Mouse (Mus musculus) forebrain, embryonic 16.5 days (tissue): Measurements from ENCODE around the gene Lrrc32. TPM values are rescaled to one million over a fixed set of nuclear protein-coding genes. Genes with fewer than 3 reads are reported as not detected.

Experiments used
- ATAC-seq: fragments of 200-750 bp; cut with Nextera tagmentation; 2 replicates; pipeline ENCODE4 v1.8.0; 2017; ENCODE audit warnings: mild to moderate bottlenecking, moderate library complexity
- H3K27ac ChIP-seq: fragments of 300-500 bp; sonication (generic); 2 replicates; pipeline ENCODE4 v1.5.1; 2014; ENCODE audit warnings: low read length, control low read depth
- H3K27me3 ChIP-seq: fragments of 300-500 bp; sonication (generic); replicated peaks from 2 replicates; pipeline ENCODE4 v1.6.1; 2014; ENCODE audit warnings: low read length; ENCODE audit not compliant: control insufficient read depth, insufficient read depth
- H3K36me3 ChIP-seq: fragments of 300-500 bp; sonication (generic); 2 replicates; pipeline ENCODE4 v1.6.1; 2014; ENCODE audit not compliant: control insufficient read depth, insufficient read depth
- H3K4me1 ChIP-seq: fragments of 300-500 bp; sonication (generic); replicated peaks from 2 replicates; pipeline ENCODE4 v1.6.1; 2014; ENCODE audit warnings: low read length; ENCODE audit not compliant: control insufficient read depth, insufficient read depth
- H3K4me2 ChIP-seq: fragments of 300-500 bp; sonication (generic); 2 replicates; pipeline ENCODE4 v1.6.1; 2014; ENCODE audit warnings: mild to moderate bottlenecking, low read length, control low read depth
- H3K4me3 ChIP-seq: fragments of 300-500 bp; sonication (generic); replicated peaks from 2 replicates; pipeline ENCODE4 v1.5.1; 2014; ENCODE audit warnings: mild to moderate bottlenecking, low read length, control low read depth
- H3K9ac ChIP-seq: fragments of 300-500 bp; sonication (generic); replicated peaks from 2 replicates; pipeline ENCODE4 v1.6.1; 2014; ENCODE audit warnings: low read depth, low read length, control low read depth
- H3K9me3 ChIP-seq: fragments of 300-500 bp; sonication (generic); 2 replicates; pipeline ENCODE4 v1.6.1; 2016; ENCODE audit warnings: low read length; ENCODE audit not compliant: control insufficient read depth
- WGBS: fragments of 180-500 bp; shearing (Covaris S2); extraction: QIAGEN DNeasy Blood & Tissue Kit; methylation state at CpG from one replicate; pipeline ENCODE4 v1.1.7; 2014; 5-methylcytosine and 5-hydroxymethylcytosine counted together
- polyA plus RNA-seq: library from polyadenylated mRNA; unstranded; fragments of >200 nt; fragmentation: Nextera tagmentation; extraction: Ambion mirVana; gene quantifications from 2 replicates; pipeline ENCODE4 v1.2.1, GENCODE M21; 2015

Lrrc32 gene
- polyA plus RNA-seq, 1 experiment from 2014 or later, result 2.8 TPM

DNA sequence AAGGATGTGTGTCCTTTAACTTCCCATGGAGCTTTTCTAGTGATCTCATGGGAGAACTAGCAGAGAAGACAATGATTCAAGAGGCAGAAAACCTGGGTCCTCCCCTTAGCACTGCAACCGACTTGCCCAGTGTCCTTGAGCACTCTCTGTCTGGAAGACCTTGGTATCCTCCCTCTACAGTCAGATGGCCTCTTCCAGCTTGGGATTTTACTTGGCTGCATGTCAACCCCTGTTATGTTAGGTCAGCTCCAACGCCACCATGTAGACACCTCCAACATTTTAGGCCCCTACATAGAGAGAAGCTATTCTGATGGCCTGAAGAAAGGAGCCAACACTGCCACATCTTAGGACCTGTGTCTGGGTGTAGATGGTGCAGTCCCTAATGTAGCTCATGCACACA, 16.6 kb upstream of the Lrrc32 start:
- Histone ChIP-seq H3K4me1 (no peaks in the 10 kb centered on the region), H3K36me3 (no peaks in the 10 kb centered on the region), H3K9me3 (no peaks in the 10 kb centered on the region), H3K27me3 (no peaks in the 10 kb centered on the region), H3K4me2 (no peak overlapping the region), H3K9ac (no peak overlapping the region), H3K4me3 (no peak overlapping the region), H3K27ac (no peak overlapping the region)
- no peak for ATAC-seq
- WGBS, result 85% methylated on average over 2 of the region's 2 CpGs

DNA sequence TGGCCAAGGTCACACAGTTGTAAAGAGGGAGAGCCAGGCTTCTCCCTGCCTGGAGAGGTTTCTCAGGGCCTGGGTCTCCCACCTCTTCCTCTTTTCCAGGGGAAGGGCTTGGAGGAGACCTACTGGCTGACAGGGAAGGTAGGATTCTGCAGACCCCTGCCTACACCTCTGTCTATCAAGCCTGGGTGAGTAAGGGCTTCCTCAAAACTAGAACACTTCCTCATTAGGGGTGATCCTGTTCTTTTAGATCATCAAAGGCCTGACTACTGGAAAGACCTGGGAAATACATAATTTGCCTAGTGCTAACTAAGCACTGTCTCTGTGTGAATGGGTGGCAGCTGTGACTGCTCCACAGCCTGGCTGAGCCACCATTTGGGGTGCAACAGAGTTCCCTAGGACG, 14.5 kb upstream of the Lrrc32 start:
- Histone ChIP-seq H3K36me3 (no peaks in the 10 kb centered on the region), H3K4me1 (no peaks in the 10 kb centered on the region), H3K4me2 (no peak overlapping the region), H3K9me3 (no peaks in the 10 kb centered on the region), H3K27ac (no peak overlapping the region), H3K4me3 (no peak overlapping the region), H3K9ac (no peak overlapping the region), H3K27me3 (no peaks in the 10 kb centered on the region)
- 76% methylated on average over 1 of the region's 1 CpGs for WGBS
- no peak for ATAC-seq

DNA sequence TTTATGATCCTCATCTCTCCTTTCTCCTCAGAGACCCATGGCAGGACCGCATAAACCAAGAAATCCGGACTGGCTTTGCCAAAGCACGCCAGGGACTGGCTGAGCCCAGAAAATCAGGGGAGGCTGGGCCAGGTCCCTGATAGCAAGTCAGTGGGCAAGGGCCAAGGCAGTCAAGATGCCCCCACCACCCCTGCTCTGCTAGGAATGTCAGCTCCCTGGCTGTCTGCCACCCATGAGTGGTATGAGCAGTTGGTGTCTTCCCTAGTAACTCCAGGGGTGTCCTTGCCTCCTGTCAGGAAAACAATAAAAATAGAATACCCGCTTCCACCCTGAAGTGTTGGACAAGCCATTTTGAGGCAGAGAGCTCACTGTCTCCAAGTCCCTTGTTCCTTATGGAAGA, 11.9 kb upstream of the Lrrc32 start:
- Histone ChIP-seq H3K27me3 (no peaks in the 10 kb centered on the region), H3K9me3 (no peaks in the 10 kb centered on the region), H3K4me3 (no peak overlapping the region), H3K36me3 (no peaks in the 10 kb centered on the region), H3K4me2 (no peak overlapping the region), H3K4me1 (no peaks in the 10 kb centered on the region), H3K9ac (no peak overlapping the region), H3K27ac (no peak overlapping the region)
- 89% methylated on average over 4 of the region's 4 CpGs for WGBS
- no peak for ATAC-seq

DNA sequence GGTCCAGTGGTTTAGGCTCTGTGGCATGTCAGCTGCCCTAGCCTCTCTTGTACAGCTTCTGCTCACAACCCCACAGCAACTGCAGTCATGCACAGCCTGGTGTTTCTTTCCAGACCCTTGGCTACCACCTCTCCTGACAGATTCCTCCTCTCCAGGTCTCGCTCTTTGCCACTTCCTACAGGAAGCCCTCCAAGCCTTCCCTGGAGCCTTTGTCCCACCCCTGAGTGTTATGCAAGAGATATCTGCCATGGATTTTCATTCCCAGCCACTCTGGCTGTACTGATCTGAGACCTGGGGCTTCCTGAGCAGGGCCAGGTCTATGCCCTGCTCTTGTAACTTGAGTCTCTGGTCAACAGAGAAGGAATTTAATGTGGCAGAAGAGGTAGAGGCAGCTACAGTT, 8.6 kb upstream of the Lrrc32 start:
- Histone ChIP-seq H3K4me3 (no peak overlapping the region), H3K36me3 (no peaks in the 10 kb centered on the region), H3K9ac (no peak overlapping the region), H3K27ac (no peak overlapping the region), H3K9me3 (no peaks in the 10 kb centered on the region), H3K4me2 (no peak overlapping the region), H3K27me3 (no peaks in the 10 kb centered on the region), H3K4me1 (no peaks in the 10 kb centered on the region)
- WGBS, result 100% methylated on average over 1 of the region's 1 CpGs
- no peak for ATAC-seq

DNA sequence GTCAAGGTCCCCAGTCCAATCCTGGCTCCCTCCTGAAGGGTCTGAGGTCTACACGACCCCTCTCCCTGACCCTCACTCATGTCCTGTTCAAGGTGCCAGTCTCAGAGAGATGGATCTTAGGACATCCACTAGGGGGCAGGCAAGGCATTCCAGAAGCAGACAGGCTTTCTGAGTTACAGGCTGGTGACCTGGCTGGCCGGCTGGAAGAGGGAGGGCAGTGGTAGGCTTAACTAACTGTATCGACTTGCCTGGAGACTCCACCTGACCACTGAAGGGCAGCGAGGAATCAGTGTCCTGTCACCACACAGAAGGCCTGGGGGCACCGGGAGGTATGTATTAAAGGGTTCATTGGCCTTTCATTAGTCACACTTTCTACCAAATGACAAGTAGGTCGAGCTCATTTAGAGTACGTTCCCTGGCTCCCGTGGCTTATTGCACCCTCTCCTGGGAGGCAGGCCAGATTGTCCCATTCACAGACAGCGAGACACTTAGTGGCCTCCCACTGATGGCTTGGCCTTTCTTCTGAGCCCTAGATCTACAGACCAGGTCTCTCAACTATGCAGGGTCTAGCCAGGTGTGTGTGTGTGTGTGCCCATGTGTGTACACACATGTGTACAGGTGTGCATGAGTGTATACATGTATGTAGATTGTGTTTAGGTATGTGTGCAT, 7.9 kb upstream of the Lrrc32 start:
- H3K4me3 ChIP-seq, result no peak overlapping the region
- H3K4me1 ChIP-seq, result no peaks in the 10 kb centered on the region
- H3K27ac ChIP-seq, result no peak overlapping the region
- H3K36me3 ChIP-seq, result no peaks in the 10 kb centered on the region
- H3K9me3 ChIP-seq, result no peaks in the 10 kb centered on the region
- H3K27me3 ChIP-seq, result no peaks in the 10 kb centered on the region
- ATAC-seq, result peak; percentile 66
- no peak overlapping the region for H3K9ac ChIP-seq
- H3K4me2 ChIP-seq, result no peak overlapping the region
- WGBS, result 16% methylated on average over 9 of the region's 9 CpGs

DNA sequence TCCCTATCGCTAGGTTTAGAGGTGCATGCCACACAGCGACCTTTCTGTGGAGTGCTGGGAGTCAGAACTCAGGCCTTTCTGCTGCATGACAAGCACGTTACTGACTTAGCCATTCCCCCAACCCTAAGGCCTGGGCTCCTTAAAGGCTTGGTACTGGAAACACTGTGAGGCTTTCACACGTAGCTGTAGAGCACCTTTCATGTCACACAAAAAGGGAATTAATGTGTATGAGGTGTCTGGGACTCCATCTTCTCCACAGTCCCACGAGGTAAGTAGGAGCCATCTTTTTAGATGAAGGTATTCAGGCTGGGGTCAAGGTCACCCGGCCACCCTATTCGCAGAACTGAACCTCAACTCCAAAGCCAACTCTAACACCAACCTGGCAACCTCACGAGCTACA, 7.2 kb upstream of the Lrrc32 start:
- H3K27ac ChIP-seq, result no peak overlapping the region

DNA sequence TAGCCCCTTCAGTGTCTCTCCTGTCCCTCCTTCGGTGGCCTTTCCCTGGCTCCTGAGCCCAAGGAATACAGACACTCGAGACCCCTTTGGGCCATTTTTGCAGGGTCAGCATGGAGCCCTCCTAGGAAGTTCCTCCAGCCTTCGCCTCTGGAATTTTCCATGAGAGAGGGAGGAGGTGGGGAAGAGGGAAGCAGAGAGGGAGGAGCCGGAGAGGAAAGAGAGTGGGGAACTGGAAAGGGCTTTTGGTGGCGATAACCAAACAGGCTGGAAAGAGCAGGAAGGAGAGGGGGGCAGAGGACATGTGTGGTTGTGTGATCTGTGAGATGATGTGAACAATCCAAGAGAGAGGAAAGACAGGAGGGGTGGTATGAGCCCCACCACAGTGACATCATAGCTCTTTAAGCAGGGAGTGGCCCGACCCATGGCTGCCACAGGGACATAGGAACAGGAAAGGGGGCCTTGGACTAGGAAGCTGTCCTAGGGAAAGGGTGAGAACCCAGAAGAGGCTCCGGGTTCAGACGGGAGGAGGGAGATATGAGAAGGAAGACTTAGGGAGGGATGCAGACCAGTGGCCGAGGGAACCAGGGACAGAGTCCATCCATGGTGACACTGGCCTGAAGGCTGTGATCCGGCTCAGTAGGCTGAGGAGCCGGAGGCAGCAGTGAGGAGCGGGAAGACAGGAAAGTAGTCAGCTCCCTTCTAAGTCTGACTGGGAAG, 6.4 kb upstream of the Lrrc32 start:
- Histone ChIP-seq H3K4me1 (no peaks in the 10 kb centered on the region), H3K4me3 (no peak overlapping the region), H3K9me3 (no peaks in the 10 kb centered on the region), H3K9ac (no peak overlapping the region), H3K36me3 (no peaks in the 10 kb centered on the region), H3K27me3 (no peaks in the 10 kb centered on the region), H3K4me2 (no peak overlapping the region), H3K27ac (no peak overlapping the region)
- ATAC-seq, result no peak
- 56% methylated on average over 12 of the region's 12 CpGs for WGBS

More for the DNA sequence above, 7.2 kb upstream of the Lrrc32 start:
- Histone ChIP-seq H3K4me2 (no peak overlapping the region), H3K9me3 (no peaks in the 10 kb centered on the region), H3K27me3 (no peaks in the 10 kb centered on the region), H3K4me3 (no peak overlapping the region), H3K36me3 (no peaks in the 10 kb centered on the region), H3K4me1 (no peaks in the 10 kb centered on the region), H3K9ac (no peak overlapping the region)
- ATAC-seq, result no peak
- 85% methylated on average over 8 of the region's 8 CpGs for WGBS

DNA sequence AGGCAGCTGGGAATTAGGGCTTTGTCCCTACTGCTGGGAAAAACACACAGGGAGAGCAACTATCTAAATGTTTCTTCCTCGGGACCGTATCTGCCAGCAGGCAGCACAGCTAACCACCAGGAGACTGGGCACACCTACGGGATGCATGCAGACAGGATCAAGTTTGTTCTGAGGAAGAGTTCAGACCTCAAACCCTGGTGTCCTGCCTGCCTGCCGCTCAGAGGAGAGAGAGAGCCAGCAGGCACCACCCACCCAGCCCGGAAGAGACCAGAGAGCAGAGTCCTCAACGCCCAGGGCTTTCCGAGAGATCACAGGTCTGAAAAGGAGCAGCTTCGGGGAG, 5.8 kb upstream of the Lrrc32 start:
- Histone ChIP-seq H3K27me3 (no peaks in the 10 kb centered on the region), H3K9me3 (no peaks in the 10 kb centered on the region), H3K4me3 (no peak overlapping the region), H3K36me3 (no peaks in the 10 kb centered on the region), H3K9ac (no peak overlapping the region), H3K4me1 (no peaks in the 10 kb centered on the region), H3K27ac (no peak overlapping the region), H3K4me2 (no peak overlapping the region)
- WGBS, result 41% methylated on average over 8 of the region's 8 CpGs
- no peak for ATAC-seq

DNA sequence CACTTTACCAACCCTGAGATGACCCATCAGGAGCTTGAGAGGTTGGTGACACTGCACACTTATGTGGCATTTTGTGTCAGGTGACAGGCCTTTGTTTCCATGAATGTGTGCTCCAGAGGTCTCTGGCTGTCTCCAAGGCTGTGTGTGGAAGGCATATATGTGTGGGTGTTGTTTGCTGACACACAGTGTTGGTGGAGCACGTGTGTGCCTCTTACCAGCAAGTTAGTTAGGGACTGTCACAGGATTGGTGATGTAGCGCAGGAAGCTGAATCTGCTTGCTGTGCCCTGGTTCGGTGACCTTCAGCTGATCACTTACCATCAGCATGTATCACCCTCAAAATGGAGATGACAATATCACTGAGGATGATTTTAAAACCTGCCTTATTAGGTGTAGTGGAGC, 4.2 kb upstream of the Lrrc32 start:
- 0 out of 2 replicates have a peak, but pooled peaks cover 4% of the 10 kb centered on the region for H3K4me1 ChIP-seq
- H3K4me3 ChIP-seq, result no peak overlapping the region
- no peak overlapping the region for H3K27ac ChIP-seq
- WGBS, result 87% methylated on average over 3 of the region's 3 CpGs
- no peaks in the 10 kb centered on the region for H3K36me3 ChIP-seq
- no peak for ATAC-seq
- H3K9ac ChIP-seq, result no peak overlapping the region
- H3K9me3 ChIP-seq, result no peaks in the 10 kb centered on the region
- H3K27me3 ChIP-seq, result no peaks in the 10 kb centered on the region
- H3K4me2 ChIP-seq, result no peak overlapping the region
